Mouse (Mus musculus): ENCODE data around the gene Gm38655. TPM values are rescaled to one million over a fixed set of nuclear protein-coding genes. Genes with fewer than 3 reads are reported as not detected.

Gene Gm38655
- polyA plus RNA-seq, 1 experiment from 2014 or later: not detected

Other genes with a start within 250 kb of the Gm38655 start
- gene Mapk8ip3, start 238.5 kb downstream of the Gm38655 start, polyA plus RNA-seq (2016; fragmentation: Nextera tagmentation; extraction: Ambion mirVana): 78.9 and 82.1 TPM in 2 replicates
- 183 TPM in 2 replicates for gene Jpt2, start 214.8 kb downstream of the Gm38655 start, polyA plus RNA-seq (2016; fragmentation: Nextera tagmentation; extraction: Ambion mirVana)
- gene Cramp1l, start 159.7 kb downstream of the Gm38655 start, polyA plus RNA-seq (2016; fragmentation: Nextera tagmentation; extraction: Ambion mirVana): 12.0 and 13.1 TPM in 2 replicates
- gene Ift140, start 159.4 kb downstream of the Gm38655 start, polyA plus RNA-seq (2016; fragmentation: Nextera tagmentation; extraction: Ambion mirVana): 23.0 and 29.4 TPM in 2 replicates
- 11.1 and 11.7 TPM in 2 replicates for gene Tmem204, start 91.9 kb downstream of the Gm38655 start, polyA plus RNA-seq (2016; fragmentation: Nextera tagmentation; extraction: Ambion mirVana)
- gene Telo2, start 59.5 kb downstream of the Gm38655 start, polyA plus RNA-seq (2016; fragmentation: Nextera tagmentation; extraction: Ambion mirVana): 43.3 and 50.9 TPM in 2 replicates
- not detected in 2 replicates for gene Ptx4, start 54.7 kb downstream of the Gm38655 start, polyA plus RNA-seq (2016; fragmentation: Nextera tagmentation; extraction: Ambion mirVana)
- 22.4 and 25.1 TPM in 2 replicates for gene Clcn7, start 42.1 kb downstream of the Gm38655 start, polyA plus RNA-seq (2016; fragmentation: Nextera tagmentation; extraction: Ambion mirVana)
- gene Ccdc154, start 13.0 kb downstream of the Gm38655 start, polyA plus RNA-seq (2016; fragmentation: Nextera tagmentation; extraction: Ambion mirVana): not detected in 2 replicates
- 34.1 and 36.2 TPM in 2 replicates for gene BC003965, start 9.1 kb upstream of the Gm38655 start, polyA plus RNA-seq (2016; fragmentation: Nextera tagmentation; extraction: Ambion mirVana)
- gene Unkl, start 12.9 kb upstream of the Gm38655 start, polyA plus RNA-seq (2016; fragmentation: Nextera tagmentation; extraction: Ambion mirVana): 9.4 TPM in 2 replicates
- gene Gnptg, start 64.7 kb upstream of the Gm38655 start, polyA plus RNA-seq (2016; fragmentation: Nextera tagmentation; extraction: Ambion mirVana): 67.1 and 71.3 TPM in 2 replicates
- gene Tsr3, start 64.7 kb upstream of the Gm38655 start, polyA plus RNA-seq (2016; fragmentation: Nextera tagmentation; extraction: Ambion mirVana): 66.7 and 67.0 TPM in 2 replicates
- gene Baiap3, start 80.9 kb upstream of the Gm38655 start, polyA plus RNA-seq (2016; fragmentation: Nextera tagmentation; extraction: Ambion mirVana): 2.3 and 4.0 TPM in 2 replicates
- 726 and 737 TPM in 2 replicates for gene Ube2i, start 99.2 kb upstream of the Gm38655 start, polyA plus RNA-seq (2016; fragmentation: Nextera tagmentation; extraction: Ambion mirVana)
- not detected in 2 replicates for gene Prss34, start 122.9 kb upstream of the Gm38655 start, polyA plus RNA-seq (2016; fragmentation: Nextera tagmentation; extraction: Ambion mirVana)
- not detected in 2 replicates for gene Prss28, start 133.2 kb upstream of the Gm38655 start, polyA plus RNA-seq (2016; fragmentation: Nextera tagmentation; extraction: Ambion mirVana)
- not detected in 2 replicates for gene Prss29, start 143.2 kb upstream of the Gm38655 start, polyA plus RNA-seq (2016; fragmentation: Nextera tagmentation; extraction: Ambion mirVana)
- gene Tpsab1, start 170.1 kb upstream of the Gm38655 start, polyA plus RNA-seq (2016; fragmentation: Nextera tagmentation; extraction: Ambion mirVana): not detected in 2 replicates
- gene Tpsb2, start 190.8 kb upstream of the Gm38655 start, polyA plus RNA-seq (2016; fragmentation: Nextera tagmentation; extraction: Ambion mirVana): not detected in 2 replicates
- gene Tpsg1, start 193.8 kb upstream of the Gm38655 start, polyA plus RNA-seq (2016; fragmentation: Nextera tagmentation; extraction: Ambion mirVana): 0.31 and 0.43 TPM in 2 replicates